Mouse (Mus musculus): ENCODE data around the gene Jdp2. TPM values are rescaled to one million over a fixed set of nuclear protein-coding genes. Genes with fewer than 3 reads are reported as not detected.
A peak's percentile ranks its signal among the peaks of the same experiment; 100 is the strongest.

The Jdp2 gene
- polyA plus RNA-seq, 1 experiment from 2014 or later: 0.57 TPM

DNA sequence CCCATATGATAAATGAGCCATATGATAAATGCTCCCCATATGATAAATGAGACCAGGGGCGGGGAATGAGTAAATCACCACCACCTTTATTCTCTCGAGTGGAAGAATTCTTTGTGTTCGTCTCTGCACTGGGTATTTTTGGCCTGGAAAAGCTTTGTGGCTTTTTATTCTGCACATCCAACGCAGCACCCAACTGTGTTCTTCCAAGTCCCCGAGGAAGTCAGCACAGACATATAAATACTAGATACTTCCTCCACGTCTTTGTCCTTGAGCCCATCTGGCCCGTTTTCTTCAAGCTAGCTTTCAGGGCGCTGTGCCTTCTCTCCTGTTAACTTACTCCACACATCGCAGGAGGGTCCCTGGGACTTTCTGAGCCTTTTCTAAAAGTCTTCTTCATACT is 4.9 kb downstream of the Jdp2 start:
- H3K4me1 ChIP-seq: peaks cover 55% of the 10 kb centered on the region
- no peak for ATAC-seq (ENCODE audit: low FRiP score, low read depth)
- no peaks in the 10 kb centered on the region for H3K27me3 ChIP-seq (replicated peaks)
- no peak overlapping the region for H3K4me2 ChIP-seq (replicated peaks)
- H3K9ac ChIP-seq: no peak overlapping the region
- peaks cover 11% of the 10 kb centered on the region for H3K36me3 ChIP-seq
- H3K4me3 ChIP-seq: no peak overlapping the region
- H3K27ac ChIP-seq: no peak overlapping the region
- H3K9me3 ChIP-seq: no peaks in the 10 kb centered on the region
- 56% methylated on average over 9 of the region's 9 CpGs for WGBS

DNA sequence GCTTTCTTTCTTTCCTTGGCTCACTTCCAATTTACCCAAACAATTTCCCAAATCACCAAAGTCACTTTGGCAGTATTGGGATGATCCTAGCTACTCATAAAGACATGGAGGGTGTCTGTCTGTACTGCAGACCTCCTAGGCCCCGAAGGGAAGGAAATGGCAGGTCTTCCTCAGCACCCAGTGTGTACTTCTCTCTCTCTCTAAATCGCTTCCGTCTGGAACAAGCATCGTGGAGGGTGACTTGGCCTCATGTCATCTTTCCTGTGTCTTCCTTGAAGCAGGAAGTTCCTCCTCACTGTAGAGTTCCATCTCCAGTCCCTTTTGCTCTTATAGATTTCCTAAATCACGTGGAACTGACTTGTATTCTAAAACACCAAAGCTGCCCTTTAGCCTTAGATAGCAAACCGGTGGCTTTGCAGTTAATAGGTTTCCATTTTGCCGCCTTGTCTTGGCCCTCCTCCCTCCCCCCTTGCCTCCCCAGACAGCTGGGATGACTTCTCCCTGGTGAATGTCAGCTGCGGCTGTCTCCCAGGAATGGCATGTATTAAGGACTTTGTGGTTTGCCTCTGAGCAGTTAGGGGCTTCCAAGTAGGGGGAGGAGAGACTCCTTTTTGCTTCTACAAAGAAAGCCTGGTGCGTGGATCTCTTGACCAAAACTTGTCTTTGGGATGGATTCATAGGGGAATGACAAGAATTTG is 5.6 kb downstream of the Jdp2 start:
- H3K9me3 ChIP-seq: no peaks in the 10 kb centered on the region
- peaks cover 61% of the 10 kb centered on the region for H3K4me1 ChIP-seq
- H3K27me3 ChIP-seq (replicated peaks): no peaks in the 10 kb centered on the region
- H3K27ac ChIP-seq: no peak overlapping the region
- no peak overlapping the region for H3K9ac ChIP-seq
- H3K4me2 ChIP-seq (replicated peaks): no peak overlapping the region
- peaks cover 16% of the 10 kb centered on the region for H3K36me3 ChIP-seq
- ATAC-seq (ENCODE audit: low FRiP score, low read depth): no peak
- H3K4me3 ChIP-seq: no peak overlapping the region
- WGBS: 64% methylated on average over 9 of the region's 9 CpGs

GRCm38 (mm10) chr12:85607519-85608449 is 9.0 kb downstream of the Jdp2 start:
- WGBS: 85% methylated on average over 14 of the region's 14 CpGs
- Histone ChIP-seq H3K27me3 (replicated peaks) (no peaks in the 10 kb centered on the region), H3K27ac (no peak overlapping the region; the same call in 1 of the 2 replicates), H3K4me1 (peaks cover 30% of the 10 kb centered on the region), H3K9me3 (no peaks in the 10 kb centered on the region), H3K4me2 (replicated peaks) (no peak overlapping the region), H3K9ac (no peak overlapping the region), H3K36me3 (peaks cover 42% of the 10 kb centered on the region), H3K4me3 (no peak overlapping the region)
- no peak for ATAC-seq (ENCODE audit: low FRiP score, low read depth)

DNA sequence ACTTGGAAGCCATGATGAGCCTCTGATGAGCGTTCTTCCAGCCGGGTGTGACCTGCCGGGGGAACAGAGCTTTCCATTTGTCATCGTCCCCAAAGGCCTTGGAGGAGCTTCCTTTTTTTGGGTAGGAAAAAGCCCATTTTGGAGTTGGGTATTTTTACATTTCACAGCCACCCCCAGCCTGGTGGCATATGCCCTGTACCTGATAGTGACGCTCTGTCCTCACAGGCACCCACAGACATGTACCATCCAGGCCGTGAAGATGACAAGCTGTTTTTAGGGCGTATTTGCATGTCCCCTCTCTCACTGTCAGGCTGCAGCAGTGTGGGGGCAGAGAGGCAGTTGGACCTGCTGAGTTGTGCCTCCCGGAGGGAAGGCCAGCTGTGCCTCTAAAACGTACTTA is 11.3 kb downstream of the Jdp2 start:
- Histone ChIP-seq H3K4me1 (peaks cover 11% of the 10 kb centered on the region; the same call in 1 of the 2 replicates), H3K36me3 (peaks cover 46% of the 10 kb centered on the region), H3K27me3 (replicated peaks) (no peaks in the 10 kb centered on the region), H3K27ac (no peak overlapping the region), H3K9ac (no peak overlapping the region), H3K9me3 (no peaks in the 10 kb centered on the region), H3K4me2 (replicated peaks) (no peak overlapping the region), H3K4me3 (no peak overlapping the region)
- no peak for ATAC-seq (ENCODE audit: low FRiP score, low read depth)
- WGBS: 85% methylated on average over 9 of the region's 9 CpGs

DNA sequence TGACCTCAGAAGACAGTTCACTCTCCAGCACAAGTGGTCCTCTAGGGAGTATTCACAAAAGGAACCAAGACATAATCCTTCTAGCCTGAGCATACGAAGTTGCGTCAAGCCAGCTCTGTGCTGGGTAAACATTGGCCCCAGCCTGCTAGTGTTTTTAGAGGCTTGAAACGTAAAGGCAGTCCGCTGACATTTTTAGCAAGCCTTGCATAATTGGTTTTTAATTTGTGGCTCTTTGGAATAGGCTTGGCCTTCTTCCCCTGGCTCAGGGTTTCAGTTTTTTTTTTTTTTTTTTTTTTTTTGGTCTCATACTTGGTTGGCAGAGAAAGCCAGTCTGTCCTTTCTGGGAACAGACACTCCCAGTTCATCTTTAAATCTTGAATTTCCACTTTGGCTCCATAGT is 15.3 kb downstream of the Jdp2 start:
- no peak overlapping the region for H3K27ac ChIP-seq
- 68% methylated on average over 4 of the region's 4 CpGs for WGBS

DNA sequence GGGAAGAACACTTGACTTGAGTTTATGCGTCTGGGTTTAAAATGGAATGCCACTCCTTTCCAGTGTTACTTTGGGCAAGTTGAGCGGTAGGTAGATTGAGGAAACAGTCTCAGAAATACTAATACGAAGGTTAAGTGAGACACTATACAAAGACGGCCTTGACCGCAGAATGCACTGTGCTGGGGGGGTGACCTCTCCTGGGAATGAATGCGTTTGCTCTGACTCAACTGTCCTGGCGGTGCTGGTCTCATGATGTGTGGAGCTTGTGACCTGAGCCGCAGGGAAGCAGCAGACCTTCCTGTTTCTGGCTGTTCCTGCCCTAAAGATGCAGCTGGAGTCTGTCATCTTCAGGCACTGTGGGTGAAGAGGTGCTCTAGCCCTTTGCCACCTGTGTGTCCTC is 16.7 kb downstream of the Jdp2 start:
- H3K27ac ChIP-seq: no peak overlapping the region
- H3K36me3 ChIP-seq: peaks cover 20% of the 10 kb centered on the region; the same call in 1 of the 2 replicates
- H3K27me3 ChIP-seq (replicated peaks): no peaks in the 10 kb centered on the region
- no peak overlapping the region; the same call in 1 of the 2 replicates for H3K9ac ChIP-seq
- H3K9me3 ChIP-seq: no peaks in the 10 kb centered on the region
- no peak for ATAC-seq (ENCODE audit: low FRiP score, low read depth)
- 83% methylated on average over 8 of the region's 8 CpGs for WGBS
- no peak overlapping the region for H3K4me2 ChIP-seq (replicated peaks)
- H3K4me1 ChIP-seq: peaks cover 25% of the 10 kb centered on the region
- no peak overlapping the region for H3K4me3 ChIP-seq

More for the DNA sequence above, 15.3 kb downstream of the Jdp2 start:
- H3K4me2 ChIP-seq (replicated peaks): no peak overlapping the region
- H3K9me3 ChIP-seq: no peaks in the 10 kb centered on the region
- no peak for ATAC-seq (ENCODE audit: low FRiP score, low read depth)
- no peak overlapping the region for H3K4me3 ChIP-seq
- no peaks in the 10 kb centered on the region for H3K27me3 ChIP-seq (replicated peaks)
- H3K9ac ChIP-seq: no peak overlapping the region
- peaks cover 15% of the 10 kb centered on the region for H3K4me1 ChIP-seq
- H3K36me3 ChIP-seq: peaks cover 32% of the 10 kb centered on the region; the same call in 1 of the 2 replicates

DNA sequence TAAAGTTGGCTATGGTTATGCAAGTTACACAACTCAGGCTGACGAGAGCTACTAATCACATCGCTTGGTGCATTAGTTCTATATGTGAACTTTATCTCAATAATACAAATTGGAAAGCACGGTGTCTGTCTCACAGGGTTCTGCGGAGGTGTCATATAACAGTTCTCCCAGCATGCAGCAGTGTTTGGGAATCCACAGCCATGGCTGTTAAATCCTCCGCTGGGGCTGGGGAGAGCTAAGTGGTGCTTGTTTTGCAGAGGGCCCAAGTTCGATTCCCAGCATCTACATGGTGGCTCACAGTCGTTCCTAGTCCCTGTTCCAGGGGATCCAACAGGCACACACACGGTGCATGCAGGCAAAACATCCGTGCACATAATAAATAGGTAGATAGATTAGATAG is 19.1 kb downstream of the Jdp2 start:
- no peaks in the 10 kb centered on the region for H3K27me3 ChIP-seq (replicated peaks)
- peaks cover 43% of the 10 kb centered on the region for H3K4me1 ChIP-seq
- H3K9me3 ChIP-seq: no peaks in the 10 kb centered on the region
- no peak for ATAC-seq (ENCODE audit: low FRiP score, low read depth)
- WGBS: 85% methylated on average over 9 of the region's 9 CpGs
- no peak overlapping the region for H3K4me2 ChIP-seq (replicated peaks)
- H3K36me3 ChIP-seq: peaks cover 4% of the 10 kb centered on the region; the same call in 1 of the 2 replicates
- no peak overlapping the region for H3K27ac ChIP-seq
- H3K4me3 ChIP-seq: no peak overlapping the region
- no peak overlapping the region for H3K9ac ChIP-seq

DNA sequence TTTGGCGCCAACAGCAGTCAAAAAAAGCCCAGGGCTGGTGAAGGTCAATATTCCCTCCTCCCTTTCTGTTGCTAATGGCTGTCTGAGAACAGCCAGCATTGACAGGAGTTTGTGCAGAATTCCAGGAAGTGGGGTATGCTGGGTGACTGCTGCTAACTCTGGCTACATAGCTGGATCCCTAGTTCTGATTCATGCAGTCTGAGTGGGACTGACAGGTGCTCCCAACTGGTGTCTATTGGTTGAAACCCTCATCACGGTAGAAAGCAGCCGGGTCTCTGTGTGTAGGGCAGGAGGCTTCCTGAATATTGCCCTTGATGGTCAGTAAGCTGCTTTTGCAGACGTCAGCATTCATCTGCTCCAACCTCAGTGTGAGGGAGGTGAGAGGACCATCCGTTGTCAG is 19.6 kb downstream of the Jdp2 start:
- no peak overlapping the region; the same call in 1 of the 2 replicates for H3K27ac ChIP-seq
- H3K36me3 ChIP-seq: peaks cover 4% of the 10 kb centered on the region; the same call in 1 of the 2 replicates
- ATAC-seq (ENCODE audit: low FRiP score, low read depth): no peak
- peaks cover 43% of the 10 kb centered on the region for H3K4me1 ChIP-seq
- no peaks in the 10 kb centered on the region for H3K27me3 ChIP-seq (replicated peaks)
- H3K4me2 ChIP-seq (replicated peaks): no peak overlapping the region
- WGBS: 68% methylated on average over 5 of the region's 5 CpGs
- no peaks in the 10 kb centered on the region for H3K9me3 ChIP-seq
- H3K4me3 ChIP-seq: no peak overlapping the region
- H3K9ac ChIP-seq: no peak overlapping the region

GRCm38 (mm10) chr12:85619283-85619897 is 20.6 kb downstream of the Jdp2 start:
- peaks cover 43% of the 10 kb centered on the region for H3K4me1 ChIP-seq
- 65% methylated on average over 7 of the region's 7 CpGs for WGBS
- no peak; the same call in 1 of the 2 replicates for ATAC-seq (ENCODE audit: low FRiP score, low read depth)
- no peak overlapping the region for H3K4me2 ChIP-seq (replicated peaks)
- H3K27ac ChIP-seq: peak overlapping the region; percentile 51; the same call in 1 of the 2 replicates
- H3K36me3 ChIP-seq: no peaks in the 10 kb centered on the region; the same call in 1 of the 2 replicates
- H3K27me3 ChIP-seq (replicated peaks): no peaks in the 10 kb centered on the region
- H3K9me3 ChIP-seq: no peaks in the 10 kb centered on the region
- H3K4me3 ChIP-seq: no peak overlapping the region
- no peak overlapping the region for H3K9ac ChIP-seq

DNA sequence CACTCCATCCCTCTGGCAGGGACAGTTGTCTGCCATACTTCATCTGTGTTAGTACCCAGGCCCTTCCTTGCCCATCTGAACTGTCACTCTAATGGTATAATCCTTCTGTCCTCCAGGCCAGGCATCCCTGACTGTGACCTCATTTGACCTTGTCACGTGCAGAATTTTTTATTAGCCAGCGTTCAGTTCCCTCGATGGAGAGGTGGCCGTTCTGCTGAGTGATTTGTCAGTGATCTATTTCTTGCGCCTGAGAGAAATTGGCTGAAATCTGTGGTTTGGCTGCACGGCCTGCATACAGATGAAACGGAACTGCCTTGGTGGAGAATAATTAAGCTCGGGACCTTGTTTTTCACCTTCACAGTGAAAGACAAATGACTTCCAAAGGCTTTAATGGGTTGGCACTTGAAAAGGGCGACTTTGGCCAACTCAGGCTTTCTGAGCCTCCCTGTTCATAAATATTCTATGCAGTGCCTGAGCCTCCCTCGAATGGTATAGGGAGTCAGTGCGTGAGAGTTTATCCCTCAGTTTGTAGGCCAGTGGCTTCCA is 21.1 kb downstream of the Jdp2 start:
- Histone ChIP-seq H3K27ac (peak overlapping the region; percentile 79; the same call in 1 of the 2 replicates), H3K36me3 (no peaks in the 10 kb centered on the region; the same call in 1 of the 2 replicates), H3K4me2 (replicated peaks) (no peak overlapping the region), H3K9ac (no peak overlapping the region), H3K4me3 (no peak overlapping the region), H3K27me3 (replicated peaks) (no peaks in the 10 kb centered on the region), H3K9me3 (no peaks in the 10 kb centered on the region), H3K4me1 (peaks cover 43% of the 10 kb centered on the region)
- 20% methylated on average over 11 of the region's 11 CpGs for WGBS
- peak; percentile 70 for ATAC-seq (ENCODE audit: low FRiP score, low read depth)

GRCm38 (mm10) chr12:85621027-85621426 is 22.2 kb downstream of the Jdp2 start:
- H3K9ac ChIP-seq: no peak overlapping the region
- H3K36me3 ChIP-seq: no peaks in the 10 kb centered on the region; the same call in 1 of the 2 replicates
- H3K9me3 ChIP-seq: no peaks in the 10 kb centered on the region
- H3K27me3 ChIP-seq (replicated peaks): no peaks in the 10 kb centered on the region
- WGBS: 39% methylated on average over 6 of the region's 6 CpGs
- H3K4me2 ChIP-seq (replicated peaks): 0 out of 2 replicates have a peak overlapping the region, but pooled peaks have one; percentile 12
- ATAC-seq (ENCODE audit: low FRiP score, low read depth): peak; percentile 59
- peak overlapping the region; percentile 79 for H3K27ac ChIP-seq
- H3K4me3 ChIP-seq: no peak overlapping the region
- H3K4me1 ChIP-seq: peaks cover 43% of the 10 kb centered on the region
